Mouse (Mus musculus) forelimb bud, embryonic 11.5 days (tissue): ENCODE results near the gene Heph.
"Not testable (repeated sequence)": the region's sequence is repeated elsewhere in the genome, so short reads cannot be mapped to it uniquely, and the experiment has no call there.

ENCODE experiments used
- DNase-seq: peaks from one replicate; pipeline ENCODE4 v3.0.0-alpha.2; 2012; ENCODE audit warnings: low read depth, low spot score

Gene Heph

DNA sequence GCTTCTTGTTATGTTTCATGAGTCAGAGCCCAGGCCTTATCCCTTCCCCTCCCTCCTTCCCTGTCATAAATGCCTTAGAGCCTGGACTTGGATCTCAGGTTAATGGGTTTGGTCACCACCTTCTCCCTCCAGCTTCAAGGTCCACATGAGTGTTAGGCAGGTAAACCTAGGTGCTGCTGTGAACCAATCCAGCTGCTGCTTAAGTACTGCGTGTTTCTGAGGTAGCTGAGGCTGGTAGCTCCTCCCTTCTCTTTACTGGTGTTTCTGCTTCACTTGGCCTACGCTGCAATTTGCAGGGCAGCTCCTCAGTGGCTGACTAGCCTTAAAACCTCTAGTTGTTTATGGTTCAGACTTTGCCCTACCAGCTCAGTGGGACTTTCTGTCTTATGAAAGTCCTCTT is at the start of gene Heph:
TSS of gene Heph (plus strand) at position 211 of the 400 bp plus-strand sequence.
- no peak for DNase-seq

DNA sequence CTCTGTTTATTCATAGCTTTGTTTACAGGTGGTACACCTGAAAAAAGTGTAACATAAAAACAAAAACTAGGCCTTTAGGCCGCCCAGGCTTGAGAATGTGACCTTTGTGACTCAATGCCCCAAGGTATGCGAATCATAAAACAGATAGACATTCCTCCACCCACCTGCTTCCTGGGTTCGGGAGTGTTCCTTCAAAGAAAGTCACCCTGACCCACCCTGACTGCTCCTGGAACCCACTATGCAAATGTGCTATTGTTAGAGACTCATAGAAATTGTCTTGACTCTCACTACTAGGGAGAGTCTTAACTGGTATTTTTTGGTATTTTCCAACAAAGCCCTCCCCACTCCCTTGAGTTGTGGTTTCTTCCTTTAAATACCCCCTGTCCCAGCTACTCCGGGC is 39.8 kb upstream of the Heph start:
- not testable (repeated sequence) for DNase-seq

DNA sequence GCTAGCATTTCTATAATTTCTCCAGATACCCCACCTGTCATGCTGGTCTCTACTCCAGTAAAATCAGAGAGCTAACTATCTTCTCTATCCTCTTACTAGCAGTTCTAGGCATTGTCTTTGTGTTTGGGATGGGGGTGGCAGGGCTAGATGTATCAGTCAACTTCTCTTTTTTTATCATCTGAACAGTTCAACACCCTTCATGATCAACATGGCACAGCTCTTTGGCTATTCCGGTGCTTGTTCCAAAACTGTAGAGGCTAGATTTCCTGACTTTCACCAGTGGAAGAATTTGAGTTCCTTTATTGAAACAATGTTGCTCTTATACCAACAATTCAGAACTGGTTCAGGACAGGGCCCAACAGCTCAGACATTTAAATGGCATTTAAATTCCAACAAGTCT is 38.2 kb upstream of the Heph start:
- DNase-seq, result no peak

GRCm38 (mm10) chrX:96417733-96418132 is 37.4 kb upstream of the Heph start:
- DNase-seq, result no peak

GRCm38 (mm10) chrX:96419383-96419782 is 35.8 kb upstream of the Heph start:
- no peak for DNase-seq

GRCm38 (mm10) chrX:96456201-96456963 is 1.2 kb downstream of the Heph start, which contains the start of gene Hsf3:
TSS of gene Hsf3 (minus strand) at chrX:96456294.
- peak; percentile 58 for DNase-seq

- no peak for DNase-seq
These were observed 46.4 kb downstream of the Heph start for GRCm38 (mm10) chrX:96501580-96501979.
